Mouse (Mus musculus) neural tube, embryonic 12.5 days (tissue): ENCODE data around the gene Srpr. TPM values are rescaled to one million over a fixed set of nuclear protein-coding genes. Genes with fewer than 3 reads are reported as not detected.

ENCODE experiments used
- polyA plus RNA-seq: library from polyadenylated mRNA; unstranded; fragments of >200 nt; fragmentation: Nextera tagmentation; extraction: Ambion mirVana; gene quantifications from 2 replicates; pipeline ENCODE4 v1.2.1, GENCODE M21; 2016

The Srpr gene
- polyA plus RNA-seq, 1 experiment from 2014 or later: 78.0 TPM

Other genes starting within 250 kb of the Srpr start
- gene St3gal4, start 80.9 kb upstream of the Srpr start, polyA plus RNA-seq: 11.5 and 11.8 TPM in 2 replicates
- gene Dcps, start 24.1 kb upstream of the Srpr start, polyA plus RNA-seq: 71.7 and 83.2 TPM in 2 replicates
- gene Tirap, start 116 bp downstream of the Srpr start, polyA plus RNA-seq: 9.7 and 10.5 TPM in 2 replicates
- 49.2 and 50.1 TPM in 2 replicates for gene Foxred1, start 10.9 kb downstream of the Srpr start, polyA plus RNA-seq
- 68.3 and 68.4 TPM in 2 replicates for gene Fam118b, start 67.6 kb downstream of the Srpr start, polyA plus RNA-seq
- gene Rpusd4, start 67.7 kb downstream of the Srpr start, polyA plus RNA-seq: 24.4 and 25.1 TPM in 2 replicates
- gene Cdon, start 221.0 kb downstream of the Srpr start, polyA plus RNA-seq: 8.5 and 9.5 TPM in 2 replicates